Mouse (Mus musculus): Measurements from ENCODE around the gene Slamf6. TPM values are rescaled to one million over a fixed set of nuclear protein-coding genes. Genes with fewer than 3 reads are reported as not detected.

Slamf6 gene
- polyA plus RNA-seq, 1 experiment from 2014 or later = 0.36 TPM

DNA sequence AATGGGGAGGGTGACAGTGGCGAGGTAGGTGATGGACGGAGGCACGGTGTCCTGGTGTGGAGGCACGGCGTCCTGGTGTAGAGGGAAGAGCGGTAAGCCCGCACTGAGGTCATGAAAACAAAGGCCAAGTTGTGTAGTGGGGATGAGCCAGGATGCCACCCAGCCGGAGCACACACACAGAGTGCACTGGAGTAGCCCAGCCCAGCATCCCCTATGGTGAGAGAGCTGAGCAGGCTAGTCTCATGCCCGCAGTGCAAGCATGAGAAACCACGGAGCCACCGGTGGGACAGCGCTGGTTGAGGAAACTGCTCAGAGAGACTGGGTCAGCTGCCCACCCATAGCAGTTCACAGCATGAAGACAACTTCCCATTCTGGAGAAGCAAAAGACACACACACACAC, 84.3 kb downstream of the Slamf6 start:
- H3K27ac ChIP-seq = no peak overlapping the region
- no peak for TF ChIP-seq CTCF (IDR thresholded peaks at IDR 0.05; ENCODE audit: low read depth)
- H3K9me3 ChIP-seq (replicated peaks; ENCODE audit: low read length) = no peaks in the 10 kb centered on the region
- H3K27me3 ChIP-seq (ENCODE audit: insufficient read depth, low read length) = no peaks in the 10 kb centered on the region
- WGBS = 82% methylated on average over 12 of the region's 12 CpGs
- DNase-seq (ENCODE audit: low spot score) (no peak), ATAC-seq (replicated peaks; ENCODE audit: low FRiP score, low read depth) (no peak)
- H3K9ac ChIP-seq (ENCODE audit: low read depth, low read length) = no peak overlapping the region
- H3K4me1 ChIP-seq (replicated peaks; ENCODE audit: insufficient read depth, low read length) = no peaks in the 10 kb centered on the region
- H3K4me2 ChIP-seq (ENCODE audit: low read length) = no peak overlapping the region
- no peak overlapping the region for H3K4me3 ChIP-seq (replicated peaks; ENCODE audit: low read depth, low read length)
- peaks cover 13% of the 10 kb centered on the region for H3K36me3 ChIP-seq (ENCODE audit: insufficient read depth, low read length)

Other genes with a start within 250 kb of the Slamf6 start
- 2.8 and 3.8 TPM in 2 replicates for gene Cd48, start 235.5 kb upstream of the Slamf6 start, polyA plus RNA-seq (2015; fragmentation: Nextera tagmentation; extraction: Ambion mirVana)
- gene Slamf1, start 150.4 kb upstream of the Slamf6 start, polyA plus RNA-seq (2015; fragmentation: Nextera tagmentation; extraction: Ambion mirVana) = 0.03 and 0.10 TPM in 2 replicates
- 1.7 and 1.8 TPM in 2 replicates for gene Cd84, start 77.8 kb upstream of the Slamf6 start, polyA plus RNA-seq (2015; fragmentation: Nextera tagmentation; extraction: Ambion mirVana)
- not detected in 2 replicates for gene Gm10521, start 21.9 kb upstream of the Slamf6 start, polyA plus RNA-seq (2015; fragmentation: Nextera tagmentation; extraction: Ambion mirVana)
- 13.6 and 13.8 TPM in 2 replicates for gene Vangl2, start 110.9 kb downstream of the Slamf6 start, polyA plus RNA-seq (2015; fragmentation: Nextera tagmentation; extraction: Ambion mirVana)
- not detected in 2 replicates for gene Nhlh1, start 140.1 kb downstream of the Slamf6 start, polyA plus RNA-seq (2015; fragmentation: Nextera tagmentation; extraction: Ambion mirVana)
- gene Copa, start 165.0 kb downstream of the Slamf6 start, polyA plus RNA-seq (2015; fragmentation: Nextera tagmentation; extraction: Ambion mirVana) = 143 and 163 TPM in 2 replicates
- gene Ncstn, start 165.3 kb downstream of the Slamf6 start, polyA plus RNA-seq (2015; fragmentation: Nextera tagmentation; extraction: Ambion mirVana) = 129 and 135 TPM in 2 replicates
- 133 and 136 TPM in 2 replicates for gene Pex19, start 209.2 kb downstream of the Slamf6 start, polyA plus RNA-seq (2015; fragmentation: Nextera tagmentation; extraction: Ambion mirVana)
- 110 and 123 TPM in 2 replicates for gene Dcaf8, start 230.6 kb downstream of the Slamf6 start, polyA plus RNA-seq (2015; fragmentation: Nextera tagmentation; extraction: Ambion mirVana)